Mouse (Mus musculus): ENCODE data around the gene Pdlim7. TPM values are rescaled to one million over a fixed set of nuclear protein-coding genes. Genes with fewer than 3 reads are reported as not detected.

Pdlim7 gene
- polyA plus RNA-seq, 1 experiment, result 6.0 TPM

DNA sequence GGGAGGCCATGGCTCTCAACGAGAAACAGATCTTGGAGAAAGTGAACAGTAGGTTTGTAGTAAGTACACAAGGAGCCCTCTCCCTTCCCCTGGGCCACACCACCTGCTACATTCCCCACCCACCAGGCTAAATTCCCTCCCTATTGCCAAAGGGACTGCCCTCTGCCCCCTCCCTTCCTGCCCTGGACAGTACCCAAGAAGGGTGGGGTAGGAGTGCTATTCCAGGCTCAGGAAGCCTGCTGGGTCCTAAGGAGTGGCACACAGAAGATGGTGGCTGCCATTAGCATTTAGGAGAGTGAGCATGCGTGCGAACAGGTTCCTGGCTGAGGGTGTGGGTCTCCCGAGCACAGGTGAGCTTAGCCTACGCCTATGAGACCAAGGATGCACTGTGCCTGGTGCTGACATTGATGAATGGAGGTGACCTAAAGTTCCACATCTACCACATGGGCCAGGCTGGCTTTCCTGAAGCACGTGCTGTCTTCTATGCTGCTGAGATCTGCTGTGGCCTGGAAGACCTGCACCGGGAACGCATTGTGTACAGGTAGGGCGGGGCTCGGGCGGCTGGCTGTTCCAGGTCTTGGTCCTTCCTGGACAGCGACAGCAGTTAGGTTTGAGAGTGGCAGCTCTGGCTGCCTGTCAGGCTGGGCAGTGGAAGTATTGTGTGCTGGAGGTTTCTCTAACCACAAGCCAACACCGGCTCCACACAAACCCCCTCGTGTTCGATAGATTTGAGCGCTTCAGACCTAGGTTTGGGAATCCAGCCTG lies 61.5 kb downstream of the Pdlim7 start:
- no peak overlapping the region for H3K4me3 ChIP-seq (ENCODE audit: insufficient read depth, low read length)
- TF ChIP-seq POLR2A (IDR thresholded peaks at IDR 0.05; ENCODE audit: borderline replicate concordance, low read depth, low read length), result no peak
- no peak for TF ChIP-seq CTCF (IDR thresholded peaks at IDR 0.05; ENCODE audit: low read depth, low read length)
- H3K4me1 ChIP-seq (ENCODE audit: control insufficient read depth, insufficient read depth, low read length), result peaks cover 7% of the 10 kb centered on the region
- H3K27ac ChIP-seq (ENCODE audit: insufficient read depth, low read depth, low read length), result no peak overlapping the region

DNA sequence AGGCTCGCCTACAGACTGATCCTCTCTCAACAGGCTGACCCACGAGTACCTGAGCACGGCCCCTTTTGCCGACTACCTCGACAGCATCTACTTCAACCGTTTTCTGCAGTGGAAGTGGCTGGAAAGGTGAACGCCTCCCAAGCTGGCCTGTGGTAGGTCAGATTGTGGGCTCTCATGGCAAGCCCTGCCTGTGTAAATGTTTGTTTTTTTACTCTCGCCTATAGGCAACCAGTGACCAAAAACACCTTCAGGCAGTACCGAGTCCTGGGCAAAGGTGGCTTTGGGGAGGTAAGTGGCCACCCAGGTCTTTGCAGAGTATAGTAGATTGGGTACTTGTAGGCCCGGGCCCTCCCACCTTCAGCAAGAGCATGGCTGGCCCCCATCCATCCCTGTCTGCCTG lies 62.2 kb downstream of the Pdlim7 start:
- no peak overlapping the region for H3K4me3 ChIP-seq (ENCODE audit: insufficient read depth, low read length)
- no peak for TF ChIP-seq CTCF (IDR thresholded peaks at IDR 0.05; ENCODE audit: low read depth, low read length)
- no peak for TF ChIP-seq POLR2A (IDR thresholded peaks at IDR 0.05; ENCODE audit: borderline replicate concordance, low read depth, low read length)
- H3K4me1 ChIP-seq (ENCODE audit: control insufficient read depth, insufficient read depth, low read length), result peaks cover 14% of the 10 kb centered on the region
- no peak overlapping the region for H3K27ac ChIP-seq (ENCODE audit: insufficient read depth, low read depth, low read length)

DNA sequence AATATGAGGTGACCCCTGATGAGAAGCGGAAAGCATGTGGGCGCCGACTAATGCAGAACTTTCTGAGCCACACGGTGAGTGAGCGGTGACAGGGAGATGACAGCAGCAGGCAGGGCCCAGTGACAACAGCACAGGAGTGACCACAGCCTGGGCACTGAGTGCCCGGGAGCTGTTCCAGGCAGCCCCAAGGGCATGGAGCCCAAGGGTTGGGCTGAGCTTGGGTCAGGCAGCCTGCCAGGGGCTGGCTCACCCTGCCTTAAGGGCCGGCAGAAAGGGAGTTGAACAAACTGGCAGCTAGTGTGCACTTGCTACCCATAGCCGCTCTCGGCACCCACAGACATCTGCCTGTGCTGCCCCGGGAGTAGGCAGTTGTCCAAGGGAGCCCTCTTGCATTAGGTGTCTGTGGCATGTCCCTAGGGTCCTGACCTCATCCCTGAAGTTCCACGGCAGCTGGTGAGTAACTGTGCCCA lies 62.9 kb downstream of the Pdlim7 start:
- Histone ChIP-seq H3K4me1 (ENCODE audit: control insufficient read depth, insufficient read depth, low read length) (peaks cover 15% of the 10 kb centered on the region), H3K27ac (ENCODE audit: insufficient read depth, low read depth, low read length) (no peak overlapping the region), H3K4me3 (ENCODE audit: insufficient read depth, low read length) (no peak overlapping the region)
- TF ChIP-seq POLR2A (IDR thresholded peaks at IDR 0.05; ENCODE audit: borderline replicate concordance, low read depth, low read length), result no peak
- TF ChIP-seq CTCF (IDR thresholded peaks at IDR 0.05; ENCODE audit: low read depth, low read length), result no peak

DNA sequence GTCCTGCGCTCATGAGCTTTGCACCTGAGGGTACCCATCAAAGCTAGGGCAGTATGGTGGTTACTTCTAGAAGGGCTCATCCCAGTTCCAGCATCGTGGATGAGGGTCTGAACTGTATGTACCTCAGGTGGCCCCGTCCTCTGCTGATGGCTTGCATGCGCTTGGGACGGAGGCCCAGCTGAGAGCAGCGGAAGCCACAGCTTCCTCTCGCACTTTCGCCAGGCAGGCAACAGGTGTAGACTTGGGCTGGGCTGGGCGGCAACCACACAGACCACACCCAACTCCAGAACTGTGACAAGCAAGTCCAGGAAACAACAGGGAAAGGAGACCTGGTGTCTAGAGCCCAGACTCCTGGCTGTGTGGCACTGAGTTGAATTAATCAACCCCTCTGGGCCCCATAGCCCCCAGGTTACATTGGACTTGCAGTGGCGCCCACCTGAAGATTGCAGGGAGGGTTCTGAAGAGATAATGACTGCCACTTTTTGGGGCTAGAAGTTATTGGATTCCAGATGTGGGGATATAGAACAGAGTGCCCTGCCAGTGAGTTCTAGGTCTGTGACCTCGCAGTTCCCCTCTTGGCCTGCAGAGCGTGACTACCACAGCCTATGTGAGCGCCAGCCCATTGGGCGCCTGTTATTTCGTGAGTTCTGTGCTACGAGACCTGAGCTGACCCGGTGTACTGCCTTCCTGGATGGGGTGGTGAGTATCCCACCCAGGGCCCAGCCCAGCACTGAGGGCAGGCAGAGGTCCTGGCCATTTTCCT lies 63.6 kb downstream of the Pdlim7 start:
- Histone ChIP-seq H3K4me1 (ENCODE audit: control insufficient read depth, insufficient read depth, low read length) (peaks cover 15% of the 10 kb centered on the region), H3K27ac (ENCODE audit: insufficient read depth, low read depth, low read length) (no peak overlapping the region), H3K4me3 (ENCODE audit: insufficient read depth, low read length) (no peak overlapping the region)
- TF ChIP-seq POLR2A (IDR thresholded peaks at IDR 0.05; ENCODE audit: borderline replicate concordance, low read depth, low read length) (no peak), CTCF (IDR thresholded peaks at IDR 0.05; ENCODE audit: low read depth, low read length) (no peak)

DNA sequence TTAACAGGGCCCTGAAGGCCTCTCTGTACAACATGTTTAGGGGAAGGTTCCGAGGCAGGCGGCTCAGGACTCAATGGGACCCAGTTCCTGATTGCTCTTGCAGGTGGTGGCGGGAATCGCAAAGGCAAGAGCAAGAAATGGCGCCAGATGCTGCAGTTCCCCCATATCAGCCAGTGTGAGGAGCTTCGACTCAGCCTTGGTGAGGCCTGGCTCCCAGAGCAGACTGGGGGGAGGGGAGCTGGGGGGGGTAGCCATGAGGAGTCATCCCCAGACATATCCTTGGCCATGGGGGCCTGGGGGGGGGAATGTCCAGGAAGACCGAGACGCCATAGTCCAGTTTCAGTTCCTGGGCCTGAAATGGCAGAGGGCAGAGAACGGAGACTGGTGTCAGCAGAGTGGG lies 64.3 kb downstream of the Pdlim7 start:
- Histone ChIP-seq H3K4me1 (ENCODE audit: control insufficient read depth, insufficient read depth, low read length) (peaks cover 15% of the 10 kb centered on the region), H3K27ac (ENCODE audit: insufficient read depth, low read depth, low read length) (no peak overlapping the region), H3K4me3 (ENCODE audit: insufficient read depth, low read length) (no peak overlapping the region)
- TF ChIP-seq CTCF (IDR thresholded peaks at IDR 0.05; ENCODE audit: low read depth, low read length), result no peak
- no peak for TF ChIP-seq POLR2A (IDR thresholded peaks at IDR 0.05; ENCODE audit: borderline replicate concordance, low read depth, low read length)

DNA sequence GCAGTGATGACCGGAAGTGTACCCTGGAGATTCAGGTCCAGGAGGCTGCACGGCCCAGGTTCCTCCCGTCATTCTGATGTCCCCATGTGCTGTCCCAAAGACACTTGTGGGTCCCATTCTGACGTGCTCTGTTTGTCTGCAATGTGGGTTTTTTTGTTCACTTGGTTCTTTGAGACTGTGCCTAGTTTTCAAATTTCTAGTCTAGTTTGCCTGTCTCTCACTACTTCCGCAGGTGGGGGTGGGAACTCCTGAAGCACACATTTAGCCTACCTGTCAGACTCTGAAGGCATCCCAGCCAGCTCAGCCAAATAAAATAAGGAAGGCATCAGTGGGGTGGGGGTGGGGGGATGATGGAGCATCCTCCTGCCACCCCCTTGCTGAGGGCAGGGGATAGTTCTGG lies 65.3 kb downstream of the Pdlim7 start:
- TF ChIP-seq CTCF (IDR thresholded peaks at IDR 0.05; ENCODE audit: low read depth, low read length), result no peak
- no peak for TF ChIP-seq POLR2A (IDR thresholded peaks at IDR 0.05; ENCODE audit: borderline replicate concordance, low read depth, low read length)
- H3K4me3 ChIP-seq (ENCODE audit: insufficient read depth, low read length), result no peak overlapping the region
- H3K4me1 ChIP-seq (ENCODE audit: control insufficient read depth, insufficient read depth, low read length), result peaks cover 20% of the 10 kb centered on the region
- H3K27ac ChIP-seq (ENCODE audit: insufficient read depth, low read depth, low read length), result no peak overlapping the region

DNA sequence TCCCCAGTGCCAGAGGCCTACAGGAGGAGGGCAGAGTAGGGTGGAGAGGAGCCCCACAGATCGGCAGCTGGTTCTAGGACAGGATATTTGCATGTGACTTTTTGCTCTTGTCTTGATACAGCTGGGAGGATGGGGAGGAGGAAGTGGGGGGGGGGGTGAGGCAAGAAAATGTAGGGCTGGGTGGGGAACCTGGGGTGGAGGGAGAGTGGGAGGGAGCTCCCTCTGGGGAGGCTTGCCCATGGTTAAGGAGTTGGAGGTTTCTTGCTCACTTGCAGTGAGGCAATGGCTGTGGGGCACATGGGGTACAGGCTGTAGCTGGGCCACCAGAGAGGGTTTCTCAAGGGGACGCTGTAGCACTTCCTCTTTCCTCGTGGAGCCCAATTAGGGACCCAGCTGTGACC lies 65.9 kb downstream of the Pdlim7 start:
- no peak overlapping the region for H3K4me3 ChIP-seq (ENCODE audit: insufficient read depth, low read length)
- peaks cover 20% of the 10 kb centered on the region for H3K4me1 ChIP-seq (ENCODE audit: control insufficient read depth, insufficient read depth, low read length)
- TF ChIP-seq POLR2A (IDR thresholded peaks at IDR 0.05; ENCODE audit: borderline replicate concordance, low read depth, low read length) (no peak), CTCF (IDR thresholded peaks at IDR 0.05; ENCODE audit: low read depth, low read length) (no peak)
- H3K27ac ChIP-seq (ENCODE audit: insufficient read depth, low read depth, low read length), result peak overlapping the region; percentile 40

DNA sequence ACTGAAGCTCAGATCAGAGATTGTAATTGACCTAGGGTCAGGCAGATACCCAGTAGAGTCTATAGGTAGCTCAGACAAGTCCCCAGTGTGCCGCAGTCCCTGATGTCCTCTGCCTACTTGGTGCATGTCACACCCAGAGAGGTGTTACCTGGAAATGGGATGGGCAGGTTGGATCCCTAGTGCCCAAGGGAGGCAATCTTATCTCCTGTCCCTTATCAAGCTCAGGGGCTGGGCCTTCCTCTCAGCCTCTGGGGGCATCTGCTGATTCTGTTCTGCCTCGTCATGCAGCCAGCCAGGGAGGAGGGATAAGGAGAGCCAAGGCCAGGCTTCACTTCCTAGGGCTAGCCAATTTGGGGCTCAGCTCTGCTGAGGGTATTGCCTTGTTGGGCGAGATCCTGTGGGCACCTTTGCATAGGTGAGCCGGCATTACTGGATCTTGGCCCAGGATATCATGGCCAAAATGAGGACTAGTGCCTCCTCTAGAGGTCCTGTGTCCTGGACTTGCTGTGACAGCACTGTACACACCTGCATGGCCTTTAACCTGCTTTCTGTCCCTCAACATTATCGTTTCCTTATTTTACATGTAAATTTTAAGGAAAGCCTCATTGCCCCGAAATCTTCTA lies 66.9 kb downstream of the Pdlim7 start:
- no peak for TF ChIP-seq POLR2A (IDR thresholded peaks at IDR 0.05; ENCODE audit: borderline replicate concordance, low read depth, low read length)
- no peak for TF ChIP-seq CTCF (IDR thresholded peaks at IDR 0.05; ENCODE audit: low read depth, low read length)
- H3K27ac ChIP-seq (ENCODE audit: insufficient read depth, low read depth, low read length), result 0 out of 2 replicates have a peak overlapping the region, but pooled peaks have one; percentile 40
- peak overlapping the region; percentile 93 for H3K4me3 ChIP-seq (ENCODE audit: insufficient read depth, low read length)
- peaks cover 22% of the 10 kb centered on the region for H3K4me1 ChIP-seq (ENCODE audit: control insufficient read depth, insufficient read depth, low read length)

Other genes starting within 250 kb of the Pdlim7 start
- 283 TPM in 2 replicates for gene Prelid1, start 193.2 kb downstream of the Pdlim7 start, polyA plus RNA-seq (2012; ENCODE audit: insufficient read depth, insufficient read length, missing spikeins)
- gene Rab24, start 191.7 kb downstream of the Pdlim7 start, polyA plus RNA-seq (2012; ENCODE audit: insufficient read depth, insufficient read length, missing spikeins), result 75.6 and 91.3 TPM in 2 replicates
- gene Mxd3, start 183.9 kb downstream of the Pdlim7 start, polyA plus RNA-seq (2012; ENCODE audit: insufficient read depth, insufficient read length, missing spikeins), result 8.6 and 8.8 TPM in 2 replicates
- gene Lman2, start 150.9 kb downstream of the Pdlim7 start, polyA plus RNA-seq (2012; ENCODE audit: insufficient read depth, insufficient read length, missing spikeins), result 94.1 and 94.6 TPM in 2 replicates
- gene Rgs14, start 143.9 kb downstream of the Pdlim7 start, polyA plus RNA-seq (2012; ENCODE audit: insufficient read depth, insufficient read length, missing spikeins), result 34.7 and 39.1 TPM in 2 replicates
- gene Slc34a1, start 115.5 kb downstream of the Pdlim7 start, polyA plus RNA-seq (2012; ENCODE audit: insufficient read depth, insufficient read length, missing spikeins), result not detected in 2 replicates
- not detected in 2 replicates for gene Pfn3, start 98.4 kb downstream of the Pdlim7 start, polyA plus RNA-seq (2012; ENCODE audit: insufficient read depth, insufficient read length, missing spikeins)
- gene F12, start 86.9 kb downstream of the Pdlim7 start, polyA plus RNA-seq (2012; ENCODE audit: insufficient read depth, insufficient read length, missing spikeins), result not detected in 2 replicates
- 42.1 and 43.0 TPM in 2 replicates for gene Grk6, start 68.6 kb downstream of the Pdlim7 start, polyA plus RNA-seq (2012; ENCODE audit: insufficient read depth, insufficient read length, missing spikeins)
- not detected in 2 replicates for gene Prr7, start 49.4 kb downstream of the Pdlim7 start, polyA plus RNA-seq (2012; ENCODE audit: insufficient read depth, insufficient read length, missing spikeins)
- gene Dbn1, start 25.6 kb downstream of the Pdlim7 start, polyA plus RNA-seq (2012; ENCODE audit: insufficient read depth, insufficient read length, missing spikeins), result 0.62 and 1.2 TPM in 2 replicates
- gene Dok3, start 15.6 kb upstream of the Pdlim7 start, polyA plus RNA-seq (2012; ENCODE audit: insufficient read depth, insufficient read length, missing spikeins), result 87.8 and 94.2 TPM in 2 replicates
- 39.1 and 39.8 TPM in 2 replicates for gene Ddx41, start 23.0 kb upstream of the Pdlim7 start, polyA plus RNA-seq (2012; ENCODE audit: insufficient read depth, insufficient read length, missing spikeins)
- gene Fam193b, start 57.4 kb upstream of the Pdlim7 start, polyA plus RNA-seq (2012; ENCODE audit: insufficient read depth, insufficient read length, missing spikeins), result 45.6 and 47.6 TPM in 2 replicates
- gene Tmed9, start 60.1 kb upstream of the Pdlim7 start, polyA plus RNA-seq (2012; ENCODE audit: insufficient read depth, insufficient read length, missing spikeins), result 90.3 and 94.9 TPM in 2 replicates
- 25.2 and 27.5 TPM in 2 replicates for gene B4galt7, start 86.2 kb upstream of the Pdlim7 start, polyA plus RNA-seq (2012; ENCODE audit: insufficient read depth, insufficient read length, missing spikeins)
- 44.9 and 45.8 TPM in 2 replicates for gene Caml, start 109.3 kb upstream of the Pdlim7 start, polyA plus RNA-seq (2012; ENCODE audit: insufficient read depth, insufficient read length, missing spikeins)
- 53.3 and 59.2 TPM in 2 replicates for gene Ddx46, start 121.4 kb upstream of the Pdlim7 start, polyA plus RNA-seq (2012; ENCODE audit: insufficient read depth, insufficient read length, missing spikeins)
- gene B230219D22Rik, start 179.4 kb upstream of the Pdlim7 start, polyA plus RNA-seq (2012; ENCODE audit: insufficient read depth, insufficient read length, missing spikeins), result 46.8 and 50.4 TPM in 2 replicates
- 51.5 and 54.5 TPM in 2 replicates for gene Txndc15, start 201.0 kb upstream of the Pdlim7 start, polyA plus RNA-seq (2012; ENCODE audit: insufficient read depth, insufficient read length, missing spikeins)
- 55.0 and 57.0 TPM in 2 replicates for gene Pcbd2, start 213.7 kb upstream of the Pdlim7 start, polyA plus RNA-seq (2012; ENCODE audit: insufficient read depth, insufficient read length, missing spikeins)

Measured in bone marrow macrophage, adult 2 months (primary cell).